Mouse (Mus musculus) hindbrain, embryonic 13.5 days (tissue): ENCODE measurements around the gene Hivep2. TPM values are rescaled to one million over a fixed set of nuclear protein-coding genes. Genes with fewer than 3 reads are reported as not detected.

Experiments used
- ATAC-seq: fragments of 200-750 bp; cut with Nextera tagmentation; 2 replicates; pipeline ENCODE4 v1.8.0; 2017; ENCODE audit warnings: moderate TSS enrichment; ENCODE audit not compliant: low FRiP score
- H3K27ac ChIP-seq: fragments of 300-500 bp; sonication (generic); 2 replicates; pipeline ENCODE4 v1.5.1; 2015; ENCODE audit warnings: inconsistent platforms, mild to moderate bottlenecking, moderate library complexity
- H3K27me3 ChIP-seq: fragments of 300-500 bp; sonication (generic); 2 replicates; pipeline ENCODE4 v1.6.1; 2015; ENCODE audit warnings: mild to moderate bottlenecking, inconsistent platforms
- H3K36me3 ChIP-seq: fragments of 300-500 bp; sonication (generic); 2 replicates; pipeline ENCODE4 v1.6.1; 2015; ENCODE audit warnings: mild to moderate bottlenecking, inconsistent platforms
- H3K4me1 ChIP-seq: fragments of 300-500 bp; sonication (generic); replicated peaks from 2 replicates; pipeline ENCODE4 v1.6.1; 2015; ENCODE audit warnings: inconsistent platforms
- H3K4me2 ChIP-seq: fragments of 300-500 bp; sonication (generic); 2 replicates; pipeline ENCODE4 v1.6.1; 2015; ENCODE audit warnings: inconsistent platforms, mild to moderate bottlenecking, moderate library complexity
- H3K4me3 ChIP-seq: fragments of 300-500 bp; sonication (generic); 2 replicates; pipeline ENCODE4 v1.5.1; 2015; ENCODE audit warnings: mild to moderate bottlenecking, inconsistent platforms
- H3K9ac ChIP-seq: fragments of 300-500 bp; sonication (generic); 2 replicates; pipeline ENCODE4 v1.6.1; 2015; ENCODE audit warnings: mild to moderate bottlenecking, inconsistent platforms
- H3K9me3 ChIP-seq: fragments of 300-500 bp; sonication (generic); 2 replicates; pipeline ENCODE4 v1.6.1; 2016; ENCODE audit warnings: inconsistent platforms
- WGBS: fragments of 180-500 bp; shearing (Covaris S2); methylation state at CpG from one replicate; pipeline ENCODE4 v1.1.7; 2015; 5-methylcytosine and 5-hydroxymethylcytosine counted together
- polyA plus RNA-seq: library from polyadenylated mRNA; unstranded; fragments of >200 nt; fragmentation: Nextera tagmentation; extraction: Ambion mirVana; gene quantifications from 2 replicates; pipeline ENCODE4 v1.2.1, GENCODE M21; 2015

Hivep2 gene
- polyA plus RNA-seq, 1 experiment from 2014 or later, result 7.0 TPM

GRCm38 (mm10) chr10:14199332-14199731 lies 233.5 kb downstream of the Hivep2 start:
- no peak for ATAC-seq
- Histone ChIP-seq H3K9me3 (no peaks in the 10 kb centered on the region), H3K36me3 (no peaks in the 10 kb centered on the region), H3K4me2 (no peak overlapping the region), H3K27ac (no peak overlapping the region), H3K9ac (no peak overlapping the region), H3K4me1 (0 out of 2 replicates have a peak, but pooled peaks cover 5% of the 10 kb centered on the region), H3K4me3 (no peak overlapping the region), H3K27me3 (no peaks in the 10 kb centered on the region)
- WGBS, result 83% methylated on average over 7 of the region's 7 CpGs

- ATAC-seq, result peak; percentile 59; the same call in 1 of the 2 replicates
- H3K27me3 ChIP-seq, result no peaks in the 10 kb centered on the region
- WGBS, result 6% methylated on average over 2 of the region's 2 CpGs
- H3K4me1 ChIP-seq, result 0 out of 2 replicates have a peak, but pooled peaks cover 5% of the 10 kb centered on the region
- H3K27ac ChIP-seq, result no peak overlapping the region
- H3K4me3 ChIP-seq, result no peak overlapping the region
- H3K9ac ChIP-seq, result no peak overlapping the region
- no peak overlapping the region for H3K4me2 ChIP-seq
- no peaks in the 10 kb centered on the region for H3K36me3 ChIP-seq
- no peaks in the 10 kb centered on the region for H3K9me3 ChIP-seq
These were observed 234.4 kb downstream of the Hivep2 start for GRCm38 (mm10) chr10:14200310-14200709.

Other genes starting within 250 kb of the Hivep2 start
- gene Aig1, start 97.1 kb upstream of the Hivep2 start, polyA plus RNA-seq, result 75.3 and 76.5 TPM in 2 replicates